Mouse (Mus musculus): ENCODE data around the gene Cnot2.

Cnot2 gene

GRCm38 (mm10) chr10:116562731-116563480 is 18.4 kb downstream of the Cnot2 start:
- DNase-seq (ENCODE audit: low read depth) = no peak

GRCm38 (mm10) chr10:116562210-116562609 is 19.1 kb downstream of the Cnot2 start:
- DNase-seq (ENCODE audit: low read depth) = no peak

- DNase-seq (ENCODE audit: low read depth) = no peak
These were observed 22.1 kb downstream of the Cnot2 start for GRCm38 (mm10) chr10:116559171-116559570.

- DNase-seq (ENCODE audit: low read depth) = no peak
These were observed 24.1 kb downstream of the Cnot2 start for GRCm38 (mm10) chr10:116557166-116557565.

- DNase-seq (ENCODE audit: low read depth) = no peak
These were observed 26.9 kb downstream of the Cnot2 start for GRCm38 (mm10) chr10:116554434-116554833.

GRCm38 (mm10) chr10:116547958-116548357 is 33.4 kb downstream of the Cnot2 start:
- no peak for DNase-seq (ENCODE audit: low read depth)

- no peak for DNase-seq (ENCODE audit: low read depth)
These were observed 35.1 kb downstream of the Cnot2 start for GRCm38 (mm10) chr10:116546177-116546576.

GRCm38 (mm10) chr10:116543061-116543460 is 38.2 kb downstream of the Cnot2 start:
- DNase-seq (ENCODE audit: low read depth) = no peak

GRCm38 (mm10) chr10:116540750-116541149 is 40.6 kb downstream of the Cnot2 start:
- DNase-seq (ENCODE audit: low read depth) = no peak

- DNase-seq (ENCODE audit: low read depth) = no peak
These were observed 43.8 kb downstream of the Cnot2 start for GRCm38 (mm10) chr10:116537495-116537894.

GRCm38 (mm10) chr10:116534278-116534677 is 47.0 kb downstream of the Cnot2 start:
- no peak for DNase-seq (ENCODE audit: low read depth)

GRCm38 (mm10) chr10:116532561-116532960 is 48.8 kb downstream of the Cnot2 start:
- DNase-seq (ENCODE audit: low read depth) = no peak

- no peak for DNase-seq (ENCODE audit: low read depth)
These were observed 50.2 kb downstream of the Cnot2 start for GRCm38 (mm10) chr10:116531063-116531462.

GRCm38 (mm10) chr10:116519588-116519987 is 61.7 kb downstream of the Cnot2 start:
- DNase-seq (ENCODE audit: low read depth) = no peak

- no peak for DNase-seq (ENCODE audit: low read depth)
These were observed 65.7 kb downstream of the Cnot2 start for GRCm38 (mm10) chr10:116515590-116515989.

GRCm38 (mm10) chr10:116515158-116515557 is 66.2 kb downstream of the Cnot2 start:
- DNase-seq (ENCODE audit: low read depth) = no peak

- peak; percentile 21 for DNase-seq (ENCODE audit: low read depth)
These were observed 68.1 kb downstream of the Cnot2 start for GRCm38 (mm10) chr10:116513254-116513635.

GRCm38 (mm10) chr10:116512521-116513253 is 68.6 kb downstream of the Cnot2 start:
- DNase-seq (ENCODE audit: low read depth) = no peak

- no peak for DNase-seq (ENCODE audit: low read depth)
These were observed 75.9 kb downstream of the Cnot2 start for GRCm38 (mm10) chr10:116505303-116506014.

GRCm38 (mm10) chr10:116492768-116493167 is 88.5 kb downstream of the Cnot2 start:
- DNase-seq (ENCODE audit: low read depth) = no peak

GRCm38 (mm10) chr10:116486895-116487747 is 94.2 kb downstream of the Cnot2 start:
- no peak for DNase-seq (ENCODE audit: low read depth)

GRCm38 (mm10) chr10:116481917-116482316 is 99.4 kb downstream of the Cnot2 start:
- peak; percentile 25 for DNase-seq (ENCODE audit: low read depth)
